Mouse (Mus musculus): ENCODE measurements around the gene Ctsd.

GRCm38 (mm10) chr7:142328507-142328906 is 59.3 kb downstream of the Ctsd start:
- TF ChIP-seq CTCF (IDR thresholded peaks at IDR 0.05; ENCODE audit: low read depth) (no peak), EP300 (IDR thresholded peaks at IDR 0.05; ENCODE audit: low read depth) (no peak)
